Mouse (Mus musculus) inflammation-experienced regulatory T-cells, adult 6 months (primary cell): Measurements from ENCODE around the gene Bsn. TPM values are rescaled to one million over a fixed set of nuclear protein-coding genes. Genes with fewer than 3 reads are reported as not detected.

Source experiments
- ATAC-seq: one replicate; pipeline ENCODE4 v1.8.0; 2017
- polyA plus RNA-seq, 3 experiments: library from polyadenylated mRNA; unstranded; fragments of 100-300 nt; shearing (Covaris generic); gene quantifications; one replicate each; pipeline ENCODE4 v1.2.1; 2017

Gene Bsn
- polyA plus RNA-seq, 3 experiments from 2014 or later, result 0.09 to 0.59 (median 0.38) TPM

DNA sequence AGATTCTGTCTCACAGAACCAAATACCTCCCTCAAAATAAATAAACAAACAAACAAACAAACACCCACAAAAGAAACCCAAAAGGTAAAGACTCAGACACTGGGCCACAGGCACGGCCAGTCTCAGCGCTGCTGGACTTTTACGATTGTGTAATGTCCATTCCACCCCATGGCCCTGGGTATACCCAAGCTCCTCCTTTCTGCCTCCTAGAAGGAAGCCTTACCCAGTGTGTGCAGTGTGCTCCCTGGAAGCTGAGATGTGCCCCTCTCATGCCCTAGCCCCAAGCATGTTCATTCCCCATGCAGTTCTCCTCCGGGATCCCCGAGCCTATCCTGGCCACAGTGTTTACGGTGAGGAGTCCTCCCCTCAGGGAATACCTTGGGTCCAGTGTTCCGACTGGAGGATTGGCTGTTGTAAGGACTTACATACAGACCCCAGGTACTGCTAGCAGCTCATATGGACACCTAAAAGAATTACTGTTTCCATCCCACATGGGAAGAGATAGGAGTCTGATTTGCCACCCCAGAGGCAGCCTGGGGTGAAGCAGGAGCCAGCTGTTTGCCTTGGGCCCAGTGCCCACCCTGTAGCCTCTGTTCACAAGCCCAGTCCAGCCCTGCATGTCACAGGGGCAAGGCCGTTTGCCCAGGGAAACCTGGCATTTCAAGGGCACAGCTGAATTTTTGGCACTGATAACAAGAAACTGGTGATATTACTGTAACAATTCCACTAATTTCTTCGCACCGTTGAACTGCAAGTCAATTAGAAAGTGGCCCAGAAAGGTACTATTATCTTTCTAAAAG lies 68.8 kb downstream of the Bsn start:
- ATAC-seq, result no peak

DNA sequence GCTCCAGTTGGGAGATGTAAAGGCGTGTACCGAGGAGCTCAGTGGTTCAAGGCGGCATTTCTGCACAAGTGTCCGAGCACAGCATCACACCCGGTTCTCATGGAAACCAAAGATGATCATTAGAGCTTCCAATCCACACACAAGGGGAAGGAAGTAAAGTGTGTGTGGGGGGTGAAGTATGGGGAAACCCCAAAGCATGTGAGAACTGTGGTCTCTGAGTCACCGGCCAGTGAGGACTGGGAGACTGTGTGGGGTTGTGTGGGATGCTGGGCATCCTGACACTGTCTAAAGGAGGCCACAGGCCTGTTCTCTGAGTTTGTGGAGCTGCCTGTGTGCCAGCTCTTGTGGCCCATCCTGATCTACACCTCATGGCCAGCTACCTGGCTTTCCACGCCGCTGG lies 69.5 kb downstream of the Bsn start:
- ATAC-seq, result peak; percentile 50

DNA sequence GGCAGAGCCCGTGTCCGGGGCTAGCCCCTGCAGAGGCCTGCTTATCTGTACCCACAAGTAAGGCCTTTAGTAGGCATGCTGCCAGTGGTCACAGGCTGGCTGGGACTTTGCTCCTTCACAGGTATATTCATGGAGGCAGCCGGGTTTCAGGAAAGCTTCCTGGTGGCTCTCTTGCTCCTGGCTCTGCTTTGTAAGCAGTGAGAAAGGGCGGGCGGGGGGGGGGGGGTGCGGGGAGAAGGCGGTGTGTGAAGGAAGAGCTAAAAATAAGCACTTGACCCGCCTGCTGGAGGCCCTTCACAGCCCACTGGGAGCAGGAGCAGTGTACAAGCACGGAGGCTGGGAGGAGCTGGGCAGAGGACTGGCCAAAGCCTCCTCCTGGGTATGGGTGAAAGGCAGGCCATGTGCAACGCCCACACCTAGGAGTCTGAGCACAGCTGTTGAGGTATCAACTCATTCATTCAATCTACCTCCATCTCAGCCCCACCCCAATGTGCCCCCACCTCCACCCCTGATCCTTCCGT lies 70.2 kb downstream of the Bsn start:
- ATAC-seq, result no peak

DNA sequence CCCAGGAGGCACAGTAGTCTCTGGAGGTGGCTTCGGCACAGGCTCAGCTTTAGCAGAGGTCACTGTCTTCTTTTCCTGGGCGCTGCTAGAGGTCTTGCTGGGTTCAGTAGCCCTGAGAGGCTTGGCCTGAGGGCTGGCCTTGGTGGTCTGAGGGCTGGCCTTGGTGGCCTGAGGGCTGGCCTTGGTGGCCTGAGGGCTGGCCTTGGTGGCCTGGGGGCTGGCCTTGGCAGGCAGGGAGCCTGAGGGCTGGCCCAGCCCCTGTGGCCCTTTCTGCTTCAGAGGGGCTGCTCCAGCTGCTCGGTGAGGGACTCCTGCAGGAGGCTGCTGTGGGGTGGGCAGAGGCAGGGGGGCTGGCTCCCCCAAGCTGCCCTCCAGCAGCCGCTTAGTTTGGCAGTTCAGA lies 73.0 kb downstream of the Bsn start:
- no peak for ATAC-seq

DNA sequence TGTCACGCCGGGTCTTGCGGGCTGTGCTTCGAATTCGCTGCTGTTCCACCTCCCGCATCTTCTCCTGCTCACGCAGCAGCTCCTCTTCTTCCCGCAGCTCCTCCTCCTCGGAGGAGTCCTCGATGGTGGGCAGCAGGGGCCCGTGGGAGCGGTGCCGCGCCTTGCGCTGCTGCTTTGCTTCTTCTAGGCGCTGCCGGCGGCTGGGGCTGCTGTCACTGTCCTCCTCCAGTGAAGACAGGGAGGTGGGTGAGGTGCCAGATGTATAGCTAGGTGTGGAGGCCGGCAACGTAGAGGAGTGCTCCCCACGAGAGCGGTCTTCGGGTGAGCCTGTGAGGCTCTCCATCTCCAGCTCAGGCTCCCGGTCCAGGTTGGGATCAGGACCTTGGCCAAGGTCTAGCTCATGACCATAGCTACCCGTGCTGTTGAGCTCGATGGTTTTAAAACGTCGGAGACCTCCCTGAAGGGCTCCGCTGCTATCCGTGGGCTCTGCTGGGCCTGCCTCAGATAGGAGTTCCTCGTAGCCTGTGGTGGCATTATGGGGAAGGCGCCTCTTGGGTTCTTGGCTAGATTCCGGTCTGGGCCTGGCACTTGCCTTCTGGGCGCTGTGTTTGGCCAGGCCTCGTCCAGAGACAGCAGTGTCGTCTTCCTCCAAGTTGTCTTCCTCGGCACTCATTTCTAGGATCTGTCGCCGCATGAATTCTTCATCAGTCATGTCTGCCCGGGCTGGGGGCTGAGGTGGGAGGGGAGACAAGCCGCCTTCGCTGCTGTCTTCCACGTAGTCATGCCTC lies 74.7 kb downstream of the Bsn start:
- no peak for ATAC-seq

DNA sequence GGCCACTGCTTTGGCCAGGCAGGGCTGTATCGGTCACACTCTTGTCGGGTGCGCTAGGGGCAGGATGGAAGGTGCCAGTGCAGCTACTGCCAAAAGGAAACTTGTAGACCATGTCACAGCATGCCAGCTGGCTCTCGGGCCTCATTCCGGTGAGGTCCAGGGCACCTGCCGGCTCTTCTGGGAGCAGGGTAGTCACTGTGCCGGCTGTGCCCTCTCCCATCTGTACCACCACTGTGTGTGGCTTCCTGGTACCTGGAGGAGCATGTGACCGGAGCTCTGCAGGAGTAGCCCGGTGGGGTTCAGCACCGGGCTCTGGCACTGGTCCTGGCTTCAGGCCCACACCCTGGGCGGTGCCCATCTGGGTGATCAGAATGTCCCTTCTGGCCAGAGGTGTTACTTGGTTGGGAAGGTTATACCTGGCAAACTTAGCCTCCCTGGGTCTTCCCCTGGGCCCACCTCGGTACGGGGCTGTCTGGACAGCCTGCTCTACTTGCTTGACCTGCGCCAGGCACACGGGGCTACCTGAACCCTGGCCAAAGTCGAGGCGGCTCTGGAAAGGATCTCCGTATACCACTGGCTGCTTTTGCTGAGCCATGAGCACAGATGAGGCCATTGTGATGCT lies 77.4 kb downstream of the Bsn start:
- no peak for ATAC-seq

DNA sequence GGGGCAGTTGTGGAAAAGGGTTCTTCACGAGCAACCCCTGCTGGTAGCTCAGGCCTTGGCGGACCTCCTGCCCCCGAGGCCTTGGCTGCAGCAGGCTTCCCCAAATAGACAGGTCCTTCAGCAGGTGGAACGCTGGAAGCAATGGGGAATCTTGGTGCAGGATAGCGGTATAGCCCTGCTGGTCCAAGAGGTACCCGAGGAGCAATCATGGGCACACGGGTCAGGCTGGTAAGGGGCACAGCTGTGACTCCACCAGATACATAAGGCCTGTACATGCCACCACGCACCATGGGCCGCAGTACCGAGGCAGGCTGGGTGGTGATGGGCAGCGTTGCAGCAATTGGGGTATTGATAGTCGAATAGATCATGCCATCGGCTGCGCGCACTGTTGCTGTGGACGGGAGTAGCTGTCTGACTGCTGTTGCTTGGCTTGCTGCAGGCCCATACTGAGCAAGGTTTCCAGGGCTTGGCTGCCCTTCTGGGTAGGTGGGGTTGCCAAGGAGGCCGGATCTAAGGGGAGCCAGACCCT lies 78.5 kb downstream of the Bsn start:
- no peak for ATAC-seq

DNA sequence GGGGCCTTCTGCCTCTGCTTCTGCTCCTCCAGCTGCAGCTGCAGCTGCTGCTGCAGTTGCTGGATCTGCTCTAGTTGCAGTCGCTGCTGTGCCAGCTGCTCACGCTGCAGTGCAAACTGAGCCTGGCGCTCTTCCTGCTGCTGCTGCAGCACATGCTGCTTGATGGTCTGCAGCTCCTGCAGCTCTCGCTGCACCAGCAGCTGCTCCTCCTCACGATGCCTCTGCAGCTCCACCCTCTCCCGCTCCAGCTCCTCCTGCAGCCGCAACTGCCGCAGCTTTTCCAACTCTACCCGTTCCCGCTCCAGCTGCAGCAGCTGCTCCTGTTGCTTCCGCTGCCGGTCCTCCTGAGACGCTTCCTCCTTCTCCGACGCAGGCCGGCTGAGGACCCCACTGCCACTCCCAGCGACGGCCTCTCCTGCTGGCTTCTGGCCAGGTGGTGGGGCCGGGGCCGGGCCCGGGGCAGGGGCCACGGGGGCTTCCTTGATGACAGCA lies 79.0 kb downstream of the Bsn start:
- no peak for ATAC-seq

DNA sequence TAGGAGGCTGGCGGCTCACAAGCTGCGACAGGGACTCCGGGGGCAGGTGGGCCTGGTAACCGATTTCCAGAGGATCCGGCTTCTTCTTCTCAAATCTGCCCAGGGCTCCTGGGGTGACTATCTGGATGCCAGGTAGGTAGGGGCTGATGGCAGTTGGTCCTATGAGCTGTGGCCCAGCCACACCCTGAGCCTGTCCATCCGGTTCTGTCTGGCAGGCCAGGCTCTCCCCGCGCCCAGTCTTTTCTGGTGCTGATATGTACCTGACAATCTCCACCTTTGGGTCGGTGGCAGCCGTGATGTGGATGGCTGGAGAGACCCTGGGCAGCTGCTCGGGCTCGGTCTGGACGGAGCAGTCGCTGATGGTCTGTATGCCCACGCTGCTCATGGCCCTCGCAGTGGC lies 80.0 kb downstream of the Bsn start:
- no peak for ATAC-seq

DNA sequence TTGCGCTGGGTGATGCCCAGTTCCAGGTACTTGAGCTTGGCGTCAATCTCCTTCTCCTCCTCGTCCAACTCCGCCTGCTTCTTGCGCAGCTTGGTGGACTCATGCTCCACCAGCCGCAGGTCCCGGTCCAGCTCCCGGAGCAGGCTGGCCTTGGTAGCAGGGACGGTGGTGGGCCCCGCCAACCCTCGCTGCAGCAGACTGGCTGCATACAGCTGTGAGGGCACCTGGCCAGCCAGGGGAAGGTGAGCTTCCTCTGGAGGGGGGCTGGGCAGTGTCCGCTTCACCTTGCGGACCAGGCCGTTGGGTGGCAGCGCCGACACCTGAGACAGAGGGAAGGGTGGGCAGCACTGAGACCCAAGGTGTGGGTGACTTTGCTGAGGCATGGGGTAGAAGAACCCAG lies 82.3 kb downstream of the Bsn start:
- no peak for ATAC-seq

DNA sequence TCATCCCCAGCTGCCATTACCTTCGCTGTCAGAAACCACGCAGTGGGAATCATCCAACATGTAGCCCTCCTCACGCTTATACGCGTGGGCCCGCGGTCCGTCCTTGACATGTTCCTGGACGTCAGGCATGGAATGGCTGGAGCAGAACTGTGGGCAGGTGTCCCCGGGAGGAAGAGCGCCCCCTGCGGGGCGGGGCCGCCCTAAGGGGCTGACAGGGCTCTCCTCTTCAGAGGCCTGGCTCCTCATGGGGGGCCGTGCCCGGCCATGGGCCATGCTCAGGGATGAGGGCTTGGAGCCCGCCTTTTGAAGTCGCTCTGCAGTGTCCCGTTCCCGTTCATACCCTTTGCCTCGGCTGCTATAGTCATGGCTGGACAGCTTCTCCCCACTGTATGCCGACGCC lies 84.1 kb downstream of the Bsn start:
- ATAC-seq, result no peak

DNA sequence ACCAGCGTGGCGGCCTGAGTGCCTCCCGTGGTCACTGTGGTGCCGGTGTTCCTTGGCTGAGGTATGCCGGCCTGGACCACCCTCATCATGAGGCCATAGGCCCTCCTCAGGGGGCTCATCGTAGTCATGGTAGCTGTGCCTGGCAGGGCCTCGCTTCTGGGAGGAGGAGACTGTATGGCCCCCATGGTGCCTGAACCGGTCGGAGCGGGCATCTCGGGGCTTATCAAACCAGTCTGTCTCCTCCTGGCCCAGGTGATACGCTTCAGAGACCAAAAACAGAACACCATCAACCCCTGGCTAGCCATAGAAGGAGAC lies 84.7 kb downstream of the Bsn start:
- no peak for ATAC-seq

DNA sequence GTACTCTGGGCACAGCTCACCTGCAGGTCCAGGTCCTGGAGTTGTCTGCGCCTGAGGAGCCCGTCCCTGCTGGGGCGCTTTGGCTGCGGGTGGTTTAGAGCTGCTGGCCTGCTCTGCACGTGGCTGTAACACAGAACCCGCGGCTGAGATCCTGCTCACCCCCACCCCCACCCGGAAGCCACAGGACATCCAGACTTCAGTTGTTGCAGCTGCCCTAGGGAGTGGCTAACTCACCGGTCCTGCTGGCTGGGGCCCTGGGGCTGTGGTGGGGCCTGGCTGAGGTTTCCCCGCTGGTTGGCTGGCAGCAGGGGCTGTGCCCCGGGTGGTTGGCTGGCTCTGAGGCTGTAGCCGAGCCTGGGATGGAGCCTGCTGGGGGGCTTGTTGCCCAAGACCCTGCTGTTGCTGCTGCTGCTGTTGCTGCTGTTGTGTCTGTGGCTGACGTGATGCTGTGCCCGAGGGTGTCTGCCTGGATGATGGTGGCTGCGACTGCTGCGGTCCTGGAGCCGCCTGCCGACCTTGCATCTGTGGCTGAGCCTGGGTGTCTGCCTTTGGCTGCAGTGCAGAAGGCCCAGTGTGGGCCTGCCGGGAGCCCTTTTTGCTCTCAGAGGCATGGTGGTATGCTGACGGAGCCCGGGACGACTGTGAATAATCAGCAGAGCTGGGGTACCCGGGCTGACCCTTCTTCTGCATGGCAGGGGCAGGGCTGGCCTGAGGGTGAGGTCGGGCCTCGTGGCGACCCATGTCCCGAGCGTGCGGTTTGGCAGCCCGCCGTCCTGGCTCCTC lies 85.2 kb downstream of the Bsn start:
- ATAC-seq, result peak; percentile 74

DNA sequence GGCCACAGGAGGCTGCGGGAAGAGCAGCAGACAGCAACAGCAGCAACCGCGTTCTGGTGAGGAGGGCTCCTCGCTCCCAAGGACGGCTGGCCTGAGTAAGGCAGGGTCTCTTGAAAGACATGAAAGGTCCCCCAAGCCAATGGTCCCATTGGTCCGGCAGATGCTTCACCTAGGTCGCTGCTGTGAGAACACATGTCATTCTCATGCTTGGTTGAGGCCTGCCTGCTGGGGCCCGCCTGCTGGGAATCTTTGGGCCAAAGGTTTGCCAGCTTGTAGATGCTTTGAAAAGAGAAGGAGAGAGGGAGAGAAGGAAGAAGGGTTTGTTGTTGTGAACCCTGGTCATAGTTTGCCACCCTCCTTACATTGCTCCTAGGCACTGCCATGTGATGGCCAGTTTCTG lies 90.6 kb downstream of the Bsn start:
- no peak for ATAC-seq

DNA sequence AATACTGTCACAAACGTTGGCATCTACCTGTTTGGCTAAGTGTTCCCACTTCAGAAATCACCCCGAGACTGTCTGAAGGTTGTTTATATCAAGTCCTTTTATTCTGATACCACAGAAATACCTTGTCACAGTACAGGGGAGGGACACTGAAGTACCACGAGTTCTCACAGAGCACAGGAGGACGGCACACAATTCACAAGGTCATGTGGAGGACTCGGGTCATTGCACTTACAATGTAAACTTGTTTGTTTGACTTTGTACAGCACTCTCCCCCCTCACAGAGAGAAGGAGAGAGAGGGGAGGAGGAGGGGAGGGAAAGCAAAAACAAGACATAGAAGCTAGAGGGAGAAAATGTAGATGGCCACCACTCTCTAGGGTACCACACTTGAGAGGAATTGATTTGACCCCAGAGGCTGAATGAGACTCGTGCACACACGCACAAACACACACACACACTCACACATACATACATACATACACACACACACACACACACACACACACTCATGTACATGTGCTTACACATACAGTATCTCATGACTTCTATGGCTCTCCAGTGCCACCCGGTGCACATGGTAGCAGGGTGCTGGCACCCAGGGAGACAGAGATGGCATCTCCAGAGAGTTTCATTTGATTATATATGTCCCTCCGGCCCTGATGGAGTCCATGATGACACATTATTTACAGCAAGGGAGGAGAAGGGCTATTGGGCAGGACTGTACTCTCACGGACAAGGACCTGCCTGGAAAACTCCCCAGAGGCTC lies 94.1 kb downstream of the Bsn start:
- ATAC-seq, result no peak

DNA sequence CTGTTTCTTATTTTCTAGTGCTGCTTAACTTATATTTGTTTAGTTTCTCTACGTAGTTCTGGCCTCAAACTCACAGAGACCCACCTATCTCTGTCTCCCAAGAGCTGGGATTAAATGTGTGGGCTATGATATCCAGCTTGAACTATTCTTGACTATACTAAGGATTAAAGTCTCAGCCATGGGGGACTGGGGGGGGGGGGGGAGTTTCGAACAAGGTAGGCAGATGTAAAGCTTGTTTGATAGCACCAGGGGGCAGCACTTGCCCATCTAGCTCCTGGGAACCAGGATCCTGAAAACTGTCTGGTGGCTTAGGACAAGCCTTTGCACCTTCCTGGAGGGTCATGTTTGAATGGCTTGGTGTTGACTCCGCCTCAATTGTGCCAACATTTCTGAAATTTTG lies 94.7 kb downstream of the Bsn start:
- ATAC-seq, result peak; percentile 23

DNA sequence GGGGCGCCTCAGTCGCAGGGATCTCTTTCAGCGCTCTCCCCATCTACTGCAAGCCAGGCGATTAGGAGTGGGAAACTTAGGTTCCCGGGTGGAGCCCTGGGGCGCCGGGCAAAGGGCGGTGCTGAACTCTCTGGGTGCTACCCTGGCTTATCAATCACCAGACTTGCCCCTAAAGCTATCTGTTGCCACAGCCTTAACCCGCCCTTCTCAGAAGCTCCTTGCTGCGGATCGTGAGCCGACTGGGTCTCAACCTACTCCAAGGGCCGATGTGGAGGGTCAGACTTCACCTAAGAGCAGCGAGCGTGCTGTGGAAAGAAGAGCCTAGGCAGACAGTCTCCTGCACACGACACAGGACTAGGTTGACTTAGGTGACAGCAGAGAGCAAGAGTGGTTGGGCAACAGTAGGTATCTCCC lies 95.2 kb downstream of the Bsn start:
- no peak for ATAC-seq

DNA sequence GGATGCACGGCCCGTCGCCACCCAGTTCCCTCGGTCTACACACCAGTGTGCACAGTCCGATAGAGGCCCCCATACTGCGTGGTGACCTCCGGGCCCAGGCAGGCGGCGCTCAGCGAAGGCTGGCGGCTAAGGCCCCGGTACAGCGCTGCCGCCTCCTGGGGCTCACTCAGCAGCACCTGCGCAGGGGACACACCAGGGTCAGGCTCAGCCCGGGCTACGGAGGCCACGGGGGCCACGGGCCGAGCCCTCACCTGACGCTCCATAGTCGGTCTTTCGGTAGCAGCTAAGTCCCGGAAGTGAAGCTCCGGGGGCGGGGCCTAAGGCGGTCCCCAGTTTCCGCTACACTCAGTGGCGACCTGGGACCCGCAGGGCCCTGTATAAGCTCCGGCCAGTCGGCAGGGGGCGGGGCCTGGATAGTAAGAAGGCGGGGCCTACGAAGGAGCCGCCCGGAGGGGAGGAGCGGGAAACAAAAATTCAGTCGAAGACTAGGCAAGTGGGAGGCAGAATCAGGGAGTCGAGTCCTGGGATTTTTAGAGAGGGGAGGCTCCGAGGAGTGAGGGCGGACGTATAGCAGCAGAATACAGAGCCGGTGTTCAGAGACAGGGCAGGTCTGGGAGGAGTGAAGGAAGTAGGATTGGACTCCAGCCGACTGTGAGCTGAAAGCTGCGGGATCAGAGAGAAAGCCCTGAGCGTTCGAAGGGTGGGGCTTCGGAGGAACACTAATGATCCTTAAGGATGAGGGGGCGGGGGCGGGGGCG lies 95.8 kb downstream of the Bsn start, which contains the start of gene Apeh:
Gene Apeh (minus strand): TSS at position 423 of the 758 bp plus-strand sequence.
- peak; percentile 95 for ATAC-seq

DNA sequence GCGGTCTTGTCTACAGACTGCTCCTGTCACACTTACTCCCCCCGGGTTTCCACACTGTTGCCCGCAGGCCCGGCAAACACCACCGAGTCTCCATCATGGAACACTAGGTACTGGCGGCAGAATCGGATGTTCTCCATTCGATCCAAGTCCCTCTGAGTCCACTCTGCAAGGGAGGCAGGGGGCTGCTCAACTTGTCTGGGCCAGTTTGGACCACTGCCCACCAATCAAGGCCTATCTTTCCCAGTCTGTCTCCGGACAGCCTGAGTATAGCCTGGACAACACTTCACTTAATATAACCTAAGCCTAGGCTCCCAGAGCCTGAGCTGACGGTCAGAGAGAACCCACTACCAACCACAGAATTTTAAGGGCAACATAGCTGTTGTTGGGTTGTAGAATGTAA lies 96.6 kb downstream of the Bsn start:
- no peak for ATAC-seq

DNA sequence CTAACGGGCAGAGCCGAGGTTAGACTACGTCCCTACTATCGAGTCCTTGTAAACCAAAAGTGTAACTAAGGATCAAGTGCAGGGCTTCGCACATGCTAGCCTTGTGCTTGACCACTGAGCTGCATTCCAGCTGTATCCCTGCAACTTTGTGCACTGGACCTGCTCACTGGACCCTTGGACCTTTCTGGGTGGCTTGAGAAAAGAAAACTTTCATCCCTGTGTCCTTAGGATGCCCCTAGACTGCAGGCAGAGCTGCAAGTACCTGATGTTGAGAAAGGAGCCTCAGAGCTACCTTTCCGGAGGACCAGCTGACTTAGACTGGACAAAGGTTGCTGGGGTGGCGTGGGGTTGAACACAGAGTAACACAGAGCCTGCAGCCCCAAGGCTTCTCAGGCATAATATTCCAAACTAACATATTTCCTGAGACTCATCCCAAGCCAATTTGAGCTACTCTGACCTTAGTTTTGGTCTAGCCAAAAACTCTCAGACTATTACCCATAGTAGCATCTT lies 99.5 kb downstream of the Bsn start:
- no peak for ATAC-seq
